Mouse (Mus musculus) liver, embryonic 15.5 days (tissue): Measurements from ENCODE around the gene Hsf2bp. TPM values are rescaled to one million over a fixed set of nuclear protein-coding genes. Genes with fewer than 3 reads are reported as not detected.

Source experiments
- ATAC-seq: fragments of 200-750 bp; cut with Nextera tagmentation; 2 replicates; pipeline ENCODE4 v1.8.0; 2017; ENCODE audit warnings: moderate number of reproducible peaks, mild to moderate bottlenecking, moderate library complexity; ENCODE audit not compliant: insufficient read depth
- H3K27ac ChIP-seq: fragments of 300-500 bp; sonication (generic); replicated peaks from 2 replicates; pipeline ENCODE4 v1.5.1; 2015; ENCODE audit warnings: mild to moderate bottlenecking, inconsistent platforms
- H3K27me3 ChIP-seq: fragments of 300-500 bp; sonication (generic); 2 replicates; pipeline ENCODE4 v1.6.1; 2015; ENCODE audit warnings: mild to moderate bottlenecking, inconsistent platforms
- H3K36me3 ChIP-seq: fragments of 300-500 bp; sonication (generic); replicated peaks from 2 replicates; pipeline ENCODE4 v1.6.1; 2015; ENCODE audit warnings: moderate library complexity, mild to moderate bottlenecking, inconsistent platforms
- H3K4me1 ChIP-seq: fragments of 300-500 bp; sonication (generic); replicated peaks from 2 replicates; pipeline ENCODE4 v1.6.1; 2015; ENCODE audit warnings: inconsistent platforms
- H3K4me2 ChIP-seq: fragments of 300-500 bp; sonication (generic); 2 replicates; pipeline ENCODE4 v1.6.1; 2015; ENCODE audit warnings: moderate library complexity, mild to moderate bottlenecking, inconsistent platforms
- H3K4me3 ChIP-seq: fragments of 300-500 bp; sonication (generic); replicated peaks from 2 replicates; pipeline ENCODE4 v1.5.1; 2015; ENCODE audit warnings: mild to moderate bottlenecking, inconsistent platforms
- H3K9ac ChIP-seq: fragments of 300-500 bp; sonication (generic); 2 replicates; pipeline ENCODE4 v1.6.1; 2015; ENCODE audit warnings: moderate library complexity, mild to moderate bottlenecking, inconsistent platforms
- H3K9me3 ChIP-seq: fragments of 300-500 bp; sonication (generic); replicated peaks from 2 replicates; pipeline ENCODE4 v1.6.1; 2016; ENCODE audit warnings: inconsistent platforms
- WGBS: fragments of 180-500 bp; shearing (Covaris S2); methylation state at CpG from one replicate; pipeline ENCODE4 v1.1.7; 2015; ENCODE audit warnings: mixed read lengths; ENCODE audit not compliant: insufficient replicate concordance; 5-methylcytosine and 5-hydroxymethylcytosine counted together
- polyA plus RNA-seq: library from polyadenylated mRNA; unstranded; fragments of >200 nt; fragmentation: Nextera tagmentation; extraction: Ambion mirVana; gene quantifications from 2 replicates; pipeline ENCODE4 v1.2.1, GENCODE M21; 2015

Hsf2bp gene
- polyA plus RNA-seq, 1 experiment from 2014 or later: 0.21 TPM

DNA sequence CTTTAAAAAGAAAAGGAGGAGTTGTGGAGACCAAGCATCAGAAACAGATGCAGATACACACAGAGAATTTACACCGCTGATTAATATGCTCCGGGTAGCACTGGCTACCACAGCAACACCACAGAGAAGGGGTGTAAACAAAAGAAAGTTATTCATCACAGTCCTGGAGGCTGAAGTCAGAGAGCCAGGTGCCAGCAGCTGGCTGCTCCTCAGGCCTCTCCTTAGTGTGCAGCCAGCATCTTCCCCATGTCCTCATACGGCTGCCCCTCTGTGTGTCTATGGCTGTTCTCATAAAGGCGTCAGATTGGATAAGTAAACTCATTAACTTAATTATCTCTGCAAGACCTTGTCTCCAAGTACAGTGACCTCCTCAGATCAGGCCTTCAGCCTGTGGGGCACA is 73.2 kb downstream of the Hsf2bp start:
- no peaks in the 10 kb centered on the region for H3K27me3 ChIP-seq
- H3K27ac ChIP-seq: no peak overlapping the region
- no peak overlapping the region for H3K4me3 ChIP-seq
- peaks cover 7% of the 10 kb centered on the region; the same call in 1 of the 2 replicates for H3K4me1 ChIP-seq
- 83% methylated on average over 4 of the region's 4 CpGs for WGBS
- H3K4me2 ChIP-seq: no peak overlapping the region
- no peaks in the 10 kb centered on the region for H3K9me3 ChIP-seq
- no peak for ATAC-seq
- no peaks in the 10 kb centered on the region for H3K36me3 ChIP-seq
- H3K9ac ChIP-seq: no peak overlapping the region

DNA sequence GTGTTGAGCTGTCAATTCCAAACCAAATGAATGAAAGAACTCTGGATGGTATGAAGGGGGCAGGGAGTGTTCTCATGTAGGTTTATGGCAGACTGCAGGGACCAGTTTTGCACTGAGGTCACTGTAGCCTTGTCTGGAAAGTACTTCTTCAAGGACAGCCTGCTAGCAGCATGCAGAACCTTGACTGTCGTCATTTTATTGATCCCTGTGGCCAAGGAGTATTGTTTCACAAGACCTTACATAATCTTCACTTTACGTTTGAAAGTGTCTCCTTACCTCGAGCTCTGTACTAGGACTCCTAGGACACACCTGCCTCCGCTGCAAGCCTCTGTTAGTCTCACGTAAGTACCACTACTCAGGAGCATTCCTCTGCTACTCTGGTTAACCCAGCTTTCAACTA is 73.9 kb downstream of the Hsf2bp start:
- ATAC-seq: no peak
- Histone ChIP-seq H3K27ac (no peak overlapping the region), H3K9ac (no peak overlapping the region), H3K4me1 (peaks cover 7% of the 10 kb centered on the region; the same call in 1 of the 2 replicates), H3K9me3 (no peaks in the 10 kb centered on the region), H3K27me3 (no peaks in the 10 kb centered on the region), H3K4me3 (no peak overlapping the region), H3K4me2 (no peak overlapping the region), H3K36me3 (no peaks in the 10 kb centered on the region)
- WGBS: 52% methylated on average over 5 of the region's 5 CpGs

DNA sequence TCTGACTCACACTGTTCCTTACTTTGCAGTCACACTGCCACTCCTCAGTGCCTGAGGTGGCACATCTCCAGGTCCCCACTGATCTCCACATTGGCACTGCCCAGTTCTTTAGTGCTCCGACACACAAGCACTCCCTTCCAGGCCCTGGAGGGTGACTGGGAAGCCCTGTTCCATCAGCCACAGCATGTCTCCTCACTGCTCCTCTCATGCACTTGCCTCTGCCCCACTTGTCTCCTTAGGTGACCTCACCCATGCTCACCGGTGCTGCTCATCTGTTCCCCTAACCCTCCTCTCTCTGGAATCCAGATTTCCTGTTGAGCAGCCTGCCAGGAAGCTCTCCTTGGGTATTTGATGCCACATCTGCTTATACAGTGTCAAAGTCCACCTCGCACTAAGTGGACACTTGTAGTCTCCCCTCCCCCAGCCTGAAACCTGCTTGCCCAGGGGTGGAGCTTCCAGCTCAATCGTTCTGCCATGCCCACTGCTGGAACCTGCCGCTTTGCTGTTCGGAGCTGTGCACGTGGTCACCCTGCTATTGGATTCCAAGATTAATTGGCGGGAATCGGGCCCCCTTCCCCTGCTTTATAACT is 81.5 kb downstream of the Hsf2bp start:
- H3K9ac ChIP-seq: no peak overlapping the region
- H3K36me3 ChIP-seq: no peaks in the 10 kb centered on the region
- 59% methylated on average over 9 of the region's 9 CpGs for WGBS
- no peaks in the 10 kb centered on the region for H3K4me1 ChIP-seq
- H3K4me2 ChIP-seq: no peak overlapping the region
- H3K4me3 ChIP-seq: no peak overlapping the region
- no peak for ATAC-seq
- H3K27me3 ChIP-seq: no peaks in the 10 kb centered on the region
- no peaks in the 10 kb centered on the region for H3K9me3 ChIP-seq
- H3K27ac ChIP-seq: no peak overlapping the region

DNA sequence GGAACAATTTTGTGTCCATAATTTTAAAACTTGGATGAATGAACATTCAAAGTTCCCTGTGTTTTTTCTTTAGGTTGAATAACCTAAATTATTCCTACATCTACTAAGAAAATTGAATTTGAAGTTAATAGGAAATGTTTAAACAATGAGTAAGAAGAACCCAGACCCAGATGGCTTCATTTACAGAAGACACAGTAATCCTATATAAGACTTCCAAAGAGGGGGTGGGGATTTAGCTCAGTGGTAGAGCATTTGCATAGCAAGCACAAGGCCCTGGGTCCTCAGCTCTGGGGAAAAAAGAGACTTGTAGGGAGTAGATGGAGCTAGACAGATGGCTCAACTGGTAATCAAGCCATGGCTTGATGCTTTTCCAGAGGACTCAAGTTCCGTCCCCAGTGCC is 87.1 kb downstream of the Hsf2bp start:
- no peaks in the 10 kb centered on the region for H3K4me1 ChIP-seq
- H3K4me2 ChIP-seq: no peak overlapping the region
- H3K27me3 ChIP-seq: no peaks in the 10 kb centered on the region
- H3K27ac ChIP-seq: no peak overlapping the region
- ATAC-seq: no peak
- H3K4me3 ChIP-seq: no peak overlapping the region
- H3K9me3 ChIP-seq: no peaks in the 10 kb centered on the region
- no peaks in the 10 kb centered on the region for H3K36me3 ChIP-seq
- 65% methylated on average over 1 of the region's 1 CpGs for WGBS
- H3K9ac ChIP-seq: no peak overlapping the region

DNA sequence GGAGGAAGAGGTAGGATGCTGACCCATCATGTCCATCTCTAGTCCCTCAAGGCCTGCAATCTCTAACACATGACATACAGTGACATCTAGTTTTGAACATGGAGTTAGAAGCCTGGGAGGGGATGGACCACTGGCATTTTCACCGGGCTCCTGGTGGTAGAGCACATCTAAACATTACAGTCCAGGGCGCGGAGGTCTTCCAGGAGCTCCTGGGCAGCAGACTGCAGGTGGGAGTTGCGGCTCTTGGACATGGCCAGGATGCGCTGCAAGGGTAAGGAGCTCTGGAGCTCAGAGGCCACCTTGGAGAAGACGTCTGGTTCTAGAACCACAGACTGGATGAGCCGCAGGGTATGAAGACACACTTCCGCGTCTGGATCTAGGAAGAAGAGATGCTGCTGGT is 89.7 kb downstream of the Hsf2bp start:
- Histone ChIP-seq H3K27ac (no peak overlapping the region), H3K4me3 (no peak overlapping the region), H3K27me3 (no peaks in the 10 kb centered on the region), H3K4me2 (no peak overlapping the region), H3K9me3 (no peaks in the 10 kb centered on the region), H3K9ac (no peak overlapping the region), H3K4me1 (no peaks in the 10 kb centered on the region), H3K36me3 (no peaks in the 10 kb centered on the region)
- no peak for ATAC-seq
- 79% methylated on average over 9 of the region's 9 CpGs for WGBS

DNA sequence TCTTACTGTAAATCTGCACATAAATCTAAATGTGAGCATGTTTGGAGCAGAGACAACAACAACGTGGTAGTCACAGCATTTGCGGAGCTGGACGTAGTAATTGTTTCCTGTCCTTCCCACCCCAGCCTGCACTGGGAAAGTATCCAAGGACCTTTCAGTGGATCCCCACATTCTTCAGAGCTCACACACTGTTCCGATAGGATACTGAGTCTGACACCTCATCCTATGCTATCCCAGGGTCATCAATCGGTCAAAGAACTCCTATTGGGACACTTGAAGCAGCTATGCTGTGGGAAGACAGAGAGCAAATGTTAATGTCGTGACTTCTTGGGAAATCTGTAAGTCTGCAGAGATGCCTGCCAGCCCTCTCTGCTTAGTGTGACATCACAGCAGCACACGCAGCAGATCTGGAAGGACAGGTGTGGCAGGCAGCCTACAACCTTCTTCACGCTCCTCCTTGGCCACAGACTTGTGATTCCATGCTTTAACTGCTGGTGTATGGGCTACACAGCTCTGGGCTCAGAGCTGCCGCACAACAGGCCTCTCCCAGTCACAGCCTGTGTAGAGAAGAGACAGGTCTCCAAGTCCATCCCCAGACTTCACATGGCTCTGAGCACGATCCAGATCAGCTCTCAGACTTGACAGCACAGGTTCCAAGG is 92.1 kb downstream of the Hsf2bp start:
- ATAC-seq: no peak
- Histone ChIP-seq H3K36me3 (no peaks in the 10 kb centered on the region), H3K9me3 (no peaks in the 10 kb centered on the region), H3K27me3 (no peaks in the 10 kb centered on the region), H3K4me2 (no peak overlapping the region), H3K4me1 (peaks cover 2% of the 10 kb centered on the region; the same call in 1 of the 2 replicates), H3K4me3 (no peak overlapping the region), H3K9ac (no peak overlapping the region), H3K27ac (no peak overlapping the region)
- WGBS: 63% methylated on average over 10 of the region's 10 CpGs

DNA sequence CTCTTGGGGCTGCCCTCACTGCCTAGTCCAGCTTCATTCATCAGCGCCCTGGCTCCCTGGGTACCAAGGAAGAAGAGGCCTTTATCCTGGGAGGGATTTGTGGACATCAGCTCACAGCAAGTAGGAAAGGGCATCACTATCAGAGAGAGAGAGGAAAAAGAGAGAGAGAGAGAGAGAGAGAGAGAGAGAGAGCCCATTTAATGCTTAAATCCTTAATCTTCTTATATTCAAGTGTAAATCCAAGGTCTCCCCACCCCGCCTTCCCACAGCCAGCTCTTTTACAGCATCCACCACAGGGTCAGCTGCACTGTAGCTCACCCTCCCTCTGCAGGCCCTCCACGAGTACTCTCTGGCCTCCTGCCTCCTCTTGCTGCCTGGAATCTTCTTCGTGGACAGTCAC is 94.5 kb downstream of the Hsf2bp start:
- H3K9me3 ChIP-seq: no peaks in the 10 kb centered on the region
- ATAC-seq: no peak
- no peak overlapping the region for H3K4me2 ChIP-seq
- no peaks in the 10 kb centered on the region for H3K27me3 ChIP-seq
- no peak overlapping the region for H3K4me3 ChIP-seq
- peaks cover 16% of the 10 kb centered on the region; the same call in 1 of the 2 replicates for H3K4me1 ChIP-seq
- H3K9ac ChIP-seq: no peak overlapping the region
- no peak overlapping the region for H3K27ac ChIP-seq
- no peaks in the 10 kb centered on the region for H3K36me3 ChIP-seq
- WGBS: 46% methylated on average over 4 of the region's 4 CpGs

DNA sequence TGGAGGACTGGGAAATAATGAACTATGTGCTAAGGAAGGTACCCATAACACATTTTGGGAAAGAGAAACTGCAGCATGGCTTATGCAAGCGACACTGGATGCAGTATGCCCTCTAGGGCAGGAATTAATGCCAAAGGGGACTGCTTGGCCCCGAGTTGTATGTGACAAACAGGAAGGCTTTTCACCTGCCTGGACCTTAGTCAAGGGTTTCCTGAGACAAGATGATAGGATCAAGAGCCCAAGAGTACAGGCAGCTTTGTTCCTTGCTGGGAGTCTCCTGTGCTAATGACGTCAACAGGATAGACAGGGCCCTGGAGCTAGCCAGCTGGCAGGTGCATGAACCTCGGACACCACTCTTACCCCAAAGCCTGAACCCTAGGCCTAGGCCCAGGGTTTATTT is 95.5 kb downstream of the Hsf2bp start:
- Histone ChIP-seq H3K4me2 (no peak overlapping the region), H3K27ac (no peak overlapping the region), H3K9ac (no peak overlapping the region), H3K9me3 (no peaks in the 10 kb centered on the region), H3K36me3 (no peaks in the 10 kb centered on the region), H3K27me3 (no peaks in the 10 kb centered on the region), H3K4me3 (no peak overlapping the region), H3K4me1 (peaks cover 16% of the 10 kb centered on the region; the same call in 1 of the 2 replicates)
- no peak for ATAC-seq
- WGBS: 64% methylated on average over 4 of the region's 4 CpGs

DNA sequence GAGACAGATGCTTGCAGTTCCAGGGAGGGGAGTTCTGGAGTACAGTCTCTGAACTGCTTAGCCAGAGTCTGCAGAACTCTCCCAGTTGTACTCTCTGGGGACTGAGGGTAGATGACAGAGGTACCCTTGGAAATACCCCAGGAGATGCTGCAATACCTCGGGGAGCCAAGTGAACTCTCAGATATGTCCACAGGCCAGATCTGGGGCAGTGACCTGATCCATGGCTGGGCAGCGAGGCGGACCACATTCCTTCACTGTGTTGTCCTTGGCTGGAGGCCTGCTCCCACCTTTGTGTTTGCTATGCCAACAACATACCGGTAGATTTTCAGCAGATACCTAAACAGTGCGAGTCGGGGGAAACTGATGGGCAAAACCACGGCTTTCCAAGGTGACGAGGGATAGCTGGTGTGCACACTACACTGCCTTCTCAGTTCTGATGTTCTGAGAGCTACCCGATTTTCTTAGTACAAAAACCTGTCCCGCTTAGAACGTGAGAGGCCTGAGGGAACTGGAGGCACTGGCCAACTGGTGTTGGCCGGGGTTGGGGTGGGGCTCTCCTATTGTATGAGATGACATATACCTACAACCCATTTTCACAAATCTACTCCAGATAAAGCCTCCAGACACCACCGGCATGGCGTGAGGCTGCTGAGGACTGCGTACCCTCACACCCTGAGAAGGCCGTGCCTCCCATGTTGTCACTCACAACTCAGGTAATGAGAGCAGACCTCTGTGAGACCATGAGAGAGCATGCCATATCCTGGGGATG is 96.7 kb downstream of the Hsf2bp start:
- Histone ChIP-seq H3K4me3 (no peak overlapping the region), H3K36me3 (no peaks in the 10 kb centered on the region), H3K27me3 (no peaks in the 10 kb centered on the region), H3K9me3 (no peaks in the 10 kb centered on the region), H3K27ac (no peak overlapping the region), H3K9ac (no peak overlapping the region), H3K4me1 (peaks cover 16% of the 10 kb centered on the region; the same call in 1 of the 2 replicates), H3K4me2 (no peak overlapping the region)
- 64% methylated on average over 16 of the region's 16 CpGs for WGBS
- ATAC-seq: peak; percentile 55

DNA sequence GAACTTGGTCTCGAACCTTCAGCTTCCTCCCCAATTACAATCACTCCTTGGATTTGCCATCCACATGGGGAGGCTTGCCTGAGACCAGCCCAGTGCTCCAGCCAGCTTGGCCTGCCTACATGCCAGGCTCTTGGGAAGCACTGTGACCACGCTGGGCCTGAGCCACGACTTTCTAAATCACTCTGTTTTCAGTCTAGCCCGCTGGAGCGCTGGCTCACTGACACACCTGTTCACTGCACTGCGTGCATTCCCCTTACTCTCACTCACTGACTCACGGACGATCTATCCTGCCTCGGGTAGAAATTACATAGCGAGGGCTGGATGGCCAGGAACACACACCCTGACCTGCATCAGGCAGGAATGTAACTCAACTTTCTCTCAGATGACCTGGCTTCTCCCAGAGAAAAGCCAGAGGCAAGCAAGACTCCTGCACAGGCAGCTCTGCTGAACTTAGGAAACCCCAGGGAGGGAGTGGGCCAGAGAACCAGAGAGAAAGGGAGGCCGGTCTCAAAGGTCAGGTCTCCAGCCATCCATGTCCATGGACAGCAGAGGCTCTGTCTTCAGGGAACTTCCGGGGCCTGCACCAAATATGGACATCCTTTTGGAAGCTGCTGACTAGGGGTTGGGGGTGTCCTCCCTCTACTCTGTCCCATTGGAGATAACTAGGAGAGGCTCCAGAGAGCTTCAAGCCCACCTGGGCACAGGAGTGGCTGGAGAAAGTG is 97.4 kb downstream of the Hsf2bp start:
- Histone ChIP-seq H3K9ac (no peak overlapping the region), H3K27ac (no peak overlapping the region), H3K4me2 (no peak overlapping the region), H3K4me3 (no peak overlapping the region), H3K27me3 (no peaks in the 10 kb centered on the region), H3K9me3 (no peaks in the 10 kb centered on the region), H3K36me3 (no peaks in the 10 kb centered on the region), H3K4me1 (peaks cover 19% of the 10 kb centered on the region; the same call in 1 of the 2 replicates)
- 71% methylated on average over 12 of the region's 12 CpGs for WGBS
- ATAC-seq: peak; percentile 13; the same call in 1 of the 2 replicates

DNA sequence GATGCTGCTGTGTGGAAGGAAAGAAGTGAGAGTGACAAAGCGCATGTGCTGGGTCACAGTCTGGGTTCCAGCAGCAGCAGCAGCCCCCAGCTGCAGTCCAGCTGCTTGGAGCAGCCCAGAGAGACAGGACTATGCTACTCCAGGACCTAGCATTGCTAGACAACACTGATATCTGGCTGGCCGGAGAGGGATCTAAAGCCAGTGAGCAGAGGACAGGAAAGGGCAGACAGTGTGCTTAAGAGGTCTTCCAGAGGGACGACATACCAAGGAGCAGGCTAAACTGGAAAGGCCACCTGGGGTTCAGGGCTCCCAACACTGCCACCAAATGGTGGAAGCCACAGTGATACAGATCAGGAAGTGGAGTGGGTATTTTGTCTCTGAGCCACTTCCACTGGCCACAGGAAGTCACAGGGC is 99.0 kb downstream of the Hsf2bp start:
- 20% methylated on average over 3 of the region's 3 CpGs for WGBS
- H3K4me2 ChIP-seq: no peak overlapping the region
- no peak for ATAC-seq
- H3K36me3 ChIP-seq: no peaks in the 10 kb centered on the region
- no peak overlapping the region for H3K4me3 ChIP-seq
- no peak overlapping the region for H3K9ac ChIP-seq
- no peaks in the 10 kb centered on the region for H3K27me3 ChIP-seq
- no peak overlapping the region; the same call in 1 of the 2 replicates for H3K27ac ChIP-seq
- H3K9me3 ChIP-seq: no peaks in the 10 kb centered on the region
- peaks cover 19% of the 10 kb centered on the region; the same call in 1 of the 2 replicates for H3K4me1 ChIP-seq
